Mouse (Mus musculus): ENCODE data around the gene Natd1.

DNA sequence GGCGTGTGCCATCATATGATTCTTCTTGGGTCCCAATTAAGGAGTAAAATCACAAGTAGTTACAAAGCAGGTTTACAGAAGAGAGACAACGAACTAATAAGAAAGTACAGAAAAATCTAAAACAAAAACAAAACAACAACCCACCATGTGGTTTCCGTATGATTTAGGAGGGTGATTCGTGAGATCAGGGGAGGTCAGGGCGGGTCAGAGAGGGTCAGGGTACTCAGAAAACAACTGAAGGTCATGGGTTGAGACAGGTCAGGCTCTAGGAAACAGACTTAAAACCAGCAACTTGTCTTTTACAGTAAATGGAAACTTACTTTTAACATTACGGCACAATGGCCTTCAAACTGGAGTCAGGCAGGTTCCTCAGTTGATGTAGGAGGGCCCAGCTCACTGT lies 24.3 kb downstream of the Natd1 start:
- no peak for TF ChIP-seq CTCF (IDR thresholded peaks at IDR 0.05; ENCODE audit: control insufficient read depth, insufficient read depth, low read length)
- no peak for TF ChIP-seq POLR2A (IDR thresholded peaks at IDR 0.05; ENCODE audit: borderline replicate concordance, control insufficient read depth, low read depth, low read length)

Data from bone marrow, adult 2 months (tissue).